Mouse (Mus musculus): ENCODE data around the gene Gale. TPM values are rescaled to one million over a fixed set of nuclear protein-coding genes. Genes with fewer than 3 reads are reported as not detected.

The Gale gene
- polyA plus RNA-seq, 1 experiment from 2014 or later, result 166 TPM

GRCm38 (mm10) chr4:136016059-136016602 lies 52.6 kb downstream of the Gale start:
- Histone ChIP-seq H3K4me1 (replicated peaks; ENCODE audit: control insufficient read depth, insufficient read depth) (no peaks in the 10 kb centered on the region), H3K9me3 (ENCODE audit: control insufficient read depth, low read length) (no peaks in the 10 kb centered on the region), H3K36me3 (ENCODE audit: control insufficient read depth, insufficient read depth, low read length) (peaks cover 7% of the 10 kb centered on the region), H3K4me2 (replicated peaks; ENCODE audit: low read depth) (no peak overlapping the region), H3K9ac (ENCODE audit: low read length) (no peak overlapping the region), H3K27ac (replicated peaks) (no peak overlapping the region), H3K4me3 (ENCODE audit: low read depth, low read length) (no peak overlapping the region), H3K27me3 (ENCODE audit: control insufficient read depth, insufficient read depth, low read length) (no peaks in the 10 kb centered on the region)
- ATAC-seq (ENCODE audit: low FRiP score, low TSS enrichment), result no peak
- DNase-seq (ENCODE audit: low spot score), result no peak
- 69% methylated on average over 3 of the region's 3 CpGs for WGBS
- TF ChIP-seq EP300 (optimal IDR thresholded peaks at IDR 0.05) (no peak), CTCF (IDR thresholded peaks at IDR 0.05; ENCODE audit: low read depth) (no peak)

Other genes starting within 250 kb of the Gale start
- 0.56 and 0.63 TPM in 2 replicates for gene Il22ra1, start 235.6 kb upstream of the Gale start, polyA plus RNA-seq (2015; fragmentation: Nextera tagmentation; extraction: Ambion mirVana)
- gene Myom3, start 204.0 kb upstream of the Gale start, polyA plus RNA-seq (2015; fragmentation: Nextera tagmentation; extraction: Ambion mirVana), result 0.46 and 0.59 TPM in 2 replicates
- gene Srsf10, start 108.0 kb upstream of the Gale start, polyA plus RNA-seq (2015; fragmentation: Nextera tagmentation; extraction: Ambion mirVana), result 83.7 and 88.1 TPM in 2 replicates
- gene Pnrc2, start 89.9 kb upstream of the Gale start, polyA plus RNA-seq (2015; fragmentation: Nextera tagmentation; extraction: Ambion mirVana), result 101 TPM in 2 replicates
- 0.10 and 0.11 TPM in 2 replicates for gene Cnr2, start 68.3 kb upstream of the Gale start, polyA plus RNA-seq (2015; fragmentation: Nextera tagmentation; extraction: Ambion mirVana)
- gene Fuca1, start 43.0 kb upstream of the Gale start, polyA plus RNA-seq (2015; fragmentation: Nextera tagmentation; extraction: Ambion mirVana), result 171 and 179 TPM in 2 replicates
- 154 and 163 TPM in 2 replicates for gene Hmgcl, start 17.3 kb upstream of the Gale start, polyA plus RNA-seq (2015; fragmentation: Nextera tagmentation; extraction: Ambion mirVana)
- gene Lypla2, start 8.9 kb downstream of the Gale start, polyA plus RNA-seq (2015; fragmentation: Nextera tagmentation; extraction: Ambion mirVana), result 88.6 and 89.6 TPM in 2 replicates
- gene Pithd1, start 23.5 kb downstream of the Gale start, polyA plus RNA-seq (2015; fragmentation: Nextera tagmentation; extraction: Ambion mirVana), result 40.1 and 40.7 TPM in 2 replicates
- gene Eloa, start 58.0 kb downstream of the Gale start, polyA plus RNA-seq (2015; fragmentation: Nextera tagmentation; extraction: Ambion mirVana), result 21.5 and 22.9 TPM in 2 replicates
- 369 and 402 TPM in 2 replicates for gene Rpl11, start 89.7 kb downstream of the Gale start, polyA plus RNA-seq (2015; fragmentation: Nextera tagmentation; extraction: Ambion mirVana)
- 201 and 224 TPM in 2 replicates for gene Id3, start 179.8 kb downstream of the Gale start, polyA plus RNA-seq (2015; fragmentation: Nextera tagmentation; extraction: Ambion mirVana)
- 0.91 and 1.5 TPM in 2 replicates for gene E2f2, start 208.7 kb downstream of the Gale start, polyA plus RNA-seq (2015; fragmentation: Nextera tagmentation; extraction: Ambion mirVana)
- gene Asap3, start 242.6 kb downstream of the Gale start, polyA plus RNA-seq (2015; fragmentation: Nextera tagmentation; extraction: Ambion mirVana), result 1.6 and 1.9 TPM in 2 replicates